Mouse (Mus musculus): Measurements from ENCODE around the gene Olfr960. TPM values are rescaled to one million over a fixed set of nuclear protein-coding genes. Genes with fewer than 3 reads are reported as not detected.

Olfr960 gene
- polyA plus RNA-seq, 1 experiment from 2014 or later: not detected

- WGBS (ENCODE audit: insufficient replicate concordance): 53% methylated on average over 2 of the region's 2 CpGs
Observed at GRCm38 (mm10) chr9:39629069-39629468, 7.9 kb downstream of the Olfr960 start.

GRCm38 (mm10) chr9:39633913-39634594 is 12.9 kb downstream of the Olfr960 start:
- 12% methylated on average over 4 of the region's 4 CpGs for WGBS (ENCODE audit: insufficient replicate concordance)
- no peak for ATAC-seq (ENCODE audit: low read depth)
- no peak for DNase-seq

More at GRCm38 (mm10) chr9:39629069-39629468, 7.9 kb downstream of the Olfr960 start:
- no peaks in the 10 kb centered on the region for H3K9me3 ChIP-seq (replicated peaks)
- no peaks in the 10 kb centered on the region for H3K27me3 ChIP-seq
- H3K4me2 ChIP-seq: no peak overlapping the region
- no peaks in the 10 kb centered on the region for H3K36me3 ChIP-seq
- ATAC-seq (ENCODE audit: low read depth) (no peak), DNase-seq (no peak)
- no peak overlapping the region for H3K4me3 ChIP-seq (replicated peaks)
- no peak overlapping the region for H3K9ac ChIP-seq
- H3K4me1 ChIP-seq (replicated peaks): no peaks in the 10 kb centered on the region
- H3K27ac ChIP-seq: no peak overlapping the region

GRCm38 (mm10) chr9:39644785-39645184 is 23.6 kb downstream of the Olfr960 start, which contains the start of gene Olfr961:
Gene Olfr961, plus strand, starts transcription at chr9:39645085.
- no peak within 1 kb of the TSS for H3K4me3 ChIP-seq (replicated peaks)
- H3K9me3 ChIP-seq (replicated peaks): no peaks in the 10 kb centered on the region
- DNase-seq (no peak), ATAC-seq (ENCODE audit: low read depth) (no peak)
- H3K36me3 ChIP-seq: no peaks in the 10 kb centered on the region
- H3K4me1 ChIP-seq (replicated peaks): no peaks in the 10 kb centered on the region
- H3K4me2 ChIP-seq: no peak within 1 kb of the TSS
- H3K9ac ChIP-seq: no peak within 1 kb of the TSS
- H3K27ac ChIP-seq: no peak within 1 kb of the TSS
- no peaks in the 10 kb centered on the region for H3K27me3 ChIP-seq

More at GRCm38 (mm10) chr9:39633913-39634594, 12.9 kb downstream of the Olfr960 start:
- Histone ChIP-seq H3K4me3 (replicated peaks) (no peak overlapping the region), H3K9ac (no peak overlapping the region), H3K27me3 (no peaks in the 10 kb centered on the region), H3K4me2 (no peak overlapping the region), H3K4me1 (replicated peaks) (no peaks in the 10 kb centered on the region), H3K36me3 (no peaks in the 10 kb centered on the region), H3K9me3 (replicated peaks) (no peaks in the 10 kb centered on the region), H3K27ac (no peak overlapping the region)

- H3K27ac ChIP-seq: no peak overlapping the region
- H3K4me3 ChIP-seq (replicated peaks): no peak overlapping the region
- H3K36me3 ChIP-seq: no peaks in the 10 kb centered on the region
- ATAC-seq (ENCODE audit: low read depth) (no peak), DNase-seq (no peak)
- H3K4me1 ChIP-seq (replicated peaks): no peaks in the 10 kb centered on the region
- no peaks in the 10 kb centered on the region for H3K27me3 ChIP-seq
- no peaks in the 10 kb centered on the region for H3K9me3 ChIP-seq (replicated peaks)
- H3K4me2 ChIP-seq: no peak overlapping the region
- WGBS (ENCODE audit: insufficient replicate concordance): 64% methylated on average over 4 of the region's 4 CpGs
- H3K9ac ChIP-seq: no peak overlapping the region
Observed at GRCm38 (mm10) chr9:39647382-39647781, 26.2 kb downstream of the Olfr960 start.

GRCm38 (mm10) chr9:39654756-39655396 is 33.7 kb downstream of the Olfr960 start:
- ATAC-seq (ENCODE audit: low read depth) (no peak), DNase-seq (no peak)
- WGBS (ENCODE audit: insufficient replicate concordance): 51% methylated on average over 6 of the region's 6 CpGs
- Histone ChIP-seq H3K4me2 (no peak overlapping the region), H3K4me3 (replicated peaks) (no peak overlapping the region), H3K9ac (no peak overlapping the region), H3K27ac (no peak overlapping the region), H3K27me3 (no peaks in the 10 kb centered on the region), H3K9me3 (replicated peaks) (no peaks in the 10 kb centered on the region), H3K36me3 (no peaks in the 10 kb centered on the region), H3K4me1 (replicated peaks) (no peaks in the 10 kb centered on the region)

GRCm38 (mm10) chr9:39666905-39667304 is 45.7 kb downstream of the Olfr960 start, which contains the start of gene Olfr963:
Gene Olfr963, plus strand, starts transcription at chr9:39667205.
- 69% methylated on average over 1 of the region's 1 CpGs for WGBS (ENCODE audit: insufficient replicate concordance)
- DNase-seq: no peak
- Histone ChIP-seq H3K4me2 (no peak within 1 kb of the TSS), H3K9me3 (replicated peaks) (no peaks in the 10 kb centered on the region; the same call in 1 of the 2 replicates), H3K4me3 (replicated peaks) (no peak within 1 kb of the TSS), H3K4me1 (replicated peaks) (no peaks in the 10 kb centered on the region), H3K27me3 (no peaks in the 10 kb centered on the region), H3K36me3 (no peaks in the 10 kb centered on the region), H3K27ac (no peak within 1 kb of the TSS), H3K9ac (no peak within 1 kb of the TSS)
- no peak for ATAC-seq (ENCODE audit: low read depth)

- Histone ChIP-seq H3K9me3 (replicated peaks) (no peaks in the 10 kb centered on the region), H3K27me3 (no peaks in the 10 kb centered on the region), H3K4me3 (replicated peaks) (no peak overlapping the region), H3K4me1 (replicated peaks) (no peaks in the 10 kb centered on the region), H3K36me3 (no peaks in the 10 kb centered on the region), H3K9ac (no peak overlapping the region), H3K4me2 (no peak overlapping the region), H3K27ac (no peak overlapping the region)
- ATAC-seq (ENCODE audit: low read depth) (no peak), DNase-seq (no peak)
- WGBS (ENCODE audit: insufficient replicate concordance): 48% methylated on average over 2 of the region's 2 CpGs
Observed at GRCm38 (mm10) chr9:39669723-39670122, 48.5 kb downstream of the Olfr960 start.

Other genes starting within 250 kb of the Olfr960 start
- not detected in 2 replicates for gene Olfr951, start 234.0 kb upstream of the Olfr960 start, polyA plus RNA-seq (2015; fragmentation: Nextera tagmentation; extraction: Ambion mirVana)
- not detected in 2 replicates for gene Olfr952, start 194.2 kb upstream of the Olfr960 start, polyA plus RNA-seq (2015; fragmentation: Nextera tagmentation; extraction: Ambion mirVana)
- gene Olfr954, start 164.7 kb upstream of the Olfr960 start, polyA plus RNA-seq (2015; fragmentation: Nextera tagmentation; extraction: Ambion mirVana): not detected in 2 replicates
- not detected in 2 replicates for gene Olfr955, start 149.4 kb upstream of the Olfr960 start, polyA plus RNA-seq (2015; fragmentation: Nextera tagmentation; extraction: Ambion mirVana)
- not detected in 2 replicates for gene Olfr44, start 127.4 kb upstream of the Olfr960 start, polyA plus RNA-seq (2015; fragmentation: Nextera tagmentation; extraction: Ambion mirVana)
- gene Olfr957, start 105.6 kb upstream of the Olfr960 start, polyA plus RNA-seq (2015; fragmentation: Nextera tagmentation; extraction: Ambion mirVana): not detected in 2 replicates
- gene Olfr958, start 67.3 kb upstream of the Olfr960 start, polyA plus RNA-seq (2015; fragmentation: Nextera tagmentation; extraction: Ambion mirVana): not detected in 2 replicates
- not detected in 2 replicates for gene Olfr959, start 45.8 kb upstream of the Olfr960 start, polyA plus RNA-seq (2015; fragmentation: Nextera tagmentation; extraction: Ambion mirVana)
- 3.6 and 3.9 TPM in 2 replicates for gene AW551984, start 17.0 kb upstream of the Olfr960 start, polyA plus RNA-seq (2015; fragmentation: Nextera tagmentation; extraction: Ambion mirVana)
- gene Olfr148, start 10.7 kb upstream of the Olfr960 start, polyA plus RNA-seq (2015; fragmentation: Nextera tagmentation; extraction: Ambion mirVana): not detected in 2 replicates
- gene Olfr961, start 23.7 kb downstream of the Olfr960 start, polyA plus RNA-seq (2015; fragmentation: Nextera tagmentation; extraction: Ambion mirVana): not detected in 2 replicates
- gene Olfr963, start 45.8 kb downstream of the Olfr960 start, polyA plus RNA-seq (2015; fragmentation: Nextera tagmentation; extraction: Ambion mirVana): not detected in 2 replicates
- gene Olfr149, start 85.7 kb downstream of the Olfr960 start, polyA plus RNA-seq (2015; fragmentation: Nextera tagmentation; extraction: Ambion mirVana): not detected in 2 replicates
- gene Olfr965, start 90.0 kb downstream of the Olfr960 start, polyA plus RNA-seq (2015; fragmentation: Nextera tagmentation; extraction: Ambion mirVana): not detected in 2 replicates
- gene Olfr150, start 109.6 kb downstream of the Olfr960 start, polyA plus RNA-seq (2015; fragmentation: Nextera tagmentation; extraction: Ambion mirVana): not detected in 2 replicates
- not detected in 2 replicates for gene Olfr967, start 124.9 kb downstream of the Olfr960 start, polyA plus RNA-seq (2015; fragmentation: Nextera tagmentation; extraction: Ambion mirVana)
- gene Olfr968, start 161.9 kb downstream of the Olfr960 start, polyA plus RNA-seq (2015; fragmentation: Nextera tagmentation; extraction: Ambion mirVana): not detected in 2 replicates
- not detected in 2 replicates for gene Olfr969, start 169.6 kb downstream of the Olfr960 start, polyA plus RNA-seq (2015; fragmentation: Nextera tagmentation; extraction: Ambion mirVana)
- not detected in 2 replicates for gene Olfr970, start 187.5 kb downstream of the Olfr960 start, polyA plus RNA-seq (2015; fragmentation: Nextera tagmentation; extraction: Ambion mirVana)
- gene Olfr971, start 215.5 kb downstream of the Olfr960 start, polyA plus RNA-seq (2015; fragmentation: Nextera tagmentation; extraction: Ambion mirVana): not detected in 2 replicates
- not detected in 2 replicates for gene Olfr972, start 245.0 kb downstream of the Olfr960 start, polyA plus RNA-seq (2015; fragmentation: Nextera tagmentation; extraction: Ambion mirVana)

Measured in liver, embryonic 13.5 days (tissue).